Mouse (Mus musculus) liver, embryonic 11.5 days (tissue): ENCODE data around the gene Cmtm4. TPM values are rescaled to one million over a fixed set of nuclear protein-coding genes. Genes with fewer than 3 reads are reported as not detected.
A peak's percentile ranks its signal among the peaks of the same experiment; 100 is the strongest.

Source experiments
- ATAC-seq: fragments of 200-750 bp; cut with Nextera tagmentation; replicated peaks from 2 replicates; pipeline ENCODE4 v1.8.0; 2017; ENCODE audit warnings: moderate number of reproducible peaks, mild to moderate bottlenecking, moderate TSS enrichment, moderate library complexity; ENCODE audit not compliant: low FRiP score
- DNase-seq: peaks from one replicate; pipeline ENCODE4 v3.0.0-alpha.2; 2017; ENCODE audit warnings: low spot score
- H3K27ac ChIP-seq: fragments of 300-500 bp; sonication (generic); 2 replicates; pipeline ENCODE4 v1.5.1; 2014; ENCODE audit warnings: mild to moderate bottlenecking, low read depth, low read length, control low read depth
- H3K27me3 ChIP-seq: fragments of 300-500 bp; sonication (generic); replicated peaks from 2 replicates; pipeline ENCODE4 v1.6.1; 2014; ENCODE audit warnings: low read length, mixed read lengths; ENCODE audit not compliant: control insufficient read depth, insufficient read depth
- H3K36me3 ChIP-seq: fragments of 300-500 bp; sonication (generic); 2 replicates; pipeline ENCODE4 v1.6.1; 2014; ENCODE audit warnings: mild to moderate bottlenecking, low read length, moderate library complexity, mixed read lengths; ENCODE audit not compliant: control insufficient read depth, insufficient read depth
- H3K4me1 ChIP-seq: fragments of 300-500 bp; sonication (generic); replicated peaks from 2 replicates; pipeline ENCODE4 v1.6.1; 2014; ENCODE audit warnings: low read length, mixed read lengths; ENCODE audit not compliant: control insufficient read depth, insufficient read depth
- H3K4me2 ChIP-seq: fragments of 300-500 bp; sonication (generic); 2 replicates; pipeline ENCODE4 v1.6.1; 2014; ENCODE audit warnings: mild to moderate bottlenecking, control low read depth, moderate library complexity
- H3K4me3 ChIP-seq: fragments of 300-500 bp; sonication (generic); 2 replicates; pipeline ENCODE4 v1.5.1; 2014; ENCODE audit warnings: low read depth, low read length, control low read depth
- H3K9ac ChIP-seq: fragments of 300-500 bp; sonication (generic); 2 replicates; pipeline ENCODE4 v1.6.1; 2014; ENCODE audit warnings: low read depth, low read length, control low read depth
- H3K9me3 ChIP-seq: fragments of 300-500 bp; sonication (generic); 2 replicates; pipeline ENCODE4 v1.6.1; 2016; ENCODE audit warnings: low read length, inconsistent platforms, mixed read lengths; ENCODE audit not compliant: control insufficient read depth
- WGBS: fragments of 180-500 bp; shearing (Covaris S2); extraction: QIAGEN DNeasy Blood & Tissue Kit; methylation state at CpG from one replicate; pipeline ENCODE4 v1.1.7; 2014; 5-methylcytosine and 5-hydroxymethylcytosine counted together
- polyA plus RNA-seq: library from polyadenylated mRNA; unstranded; fragments of >200 nt; fragmentation: Nextera tagmentation; extraction: Ambion mirVana; gene quantifications from 2 replicates; pipeline ENCODE4 v1.2.1, GENCODE M21; 2014

The Cmtm4 gene
- polyA plus RNA-seq, 1 experiment from 2014 or later, result 1.3 TPM

- H3K9me3 ChIP-seq, result no peaks in the 10 kb centered on the region
- no peak overlapping the region for H3K4me2 ChIP-seq
- no peak overlapping the region for H3K27ac ChIP-seq
- WGBS, result 47% methylated on average over 5 of the region's 5 CpGs
- H3K4me1 ChIP-seq, result peaks cover 7% of the 10 kb centered on the region
- ATAC-seq (no peak), DNase-seq (no peak)
- H3K9ac ChIP-seq, result no peak overlapping the region
- no peaks in the 10 kb centered on the region for H3K27me3 ChIP-seq
- H3K36me3 ChIP-seq, result no peaks in the 10 kb centered on the region; the same call in 1 of the 2 replicates
- H3K4me3 ChIP-seq, result no peak overlapping the region
These were observed 53.2 kb downstream of the Cmtm4 start for GRCm38 (mm10) chr8:104342426-104342825.

- Histone ChIP-seq H3K4me1 (peaks cover 7% of the 10 kb centered on the region), H3K9me3 (no peaks in the 10 kb centered on the region), H3K9ac (no peak overlapping the region), H3K4me3 (peak overlapping the region; percentile 67), H3K27me3 (no peaks in the 10 kb centered on the region), H3K27ac (no peak overlapping the region; the same call in 1 of the 2 replicates), H3K36me3 (no peaks in the 10 kb centered on the region; the same call in 1 of the 2 replicates), H3K4me2 (peak overlapping the region; percentile 71)
- ATAC-seq (no peak), DNase-seq (no peak)
- 39% methylated on average over 6 of the region's 6 CpGs for WGBS
These were observed 53.9 kb downstream of the Cmtm4 start for GRCm38 (mm10) chr8:104341678-104342077.

- Histone ChIP-seq H3K27ac (peak overlapping the region; percentile 77), H3K4me1 (peaks cover 7% of the 10 kb centered on the region), H3K36me3 (no peaks in the 10 kb centered on the region; the same call in 1 of the 2 replicates), H3K9me3 (no peaks in the 10 kb centered on the region), H3K4me3 (peak overlapping the region; percentile 67), H3K27me3 (no peaks in the 10 kb centered on the region), H3K9ac (peak overlapping the region; percentile 80), H3K4me2 (peak overlapping the region; percentile 71)
- WGBS, result 0% methylated on average over 24 of the region's 24 CpGs
- DNase-seq (peak; percentile 74), ATAC-seq (peak; percentile 65)
These were observed 54.5 kb downstream of the Cmtm4 start for GRCm38 (mm10) chr8:104341106-104341561.

GRCm38 (mm10) chr8:104340233-104341105, 55.1 kb downstream of the Cmtm4 start:
- H3K27ac ChIP-seq, result peak overlapping the region; percentile 77
- peak overlapping the region; percentile 71 for H3K4me2 ChIP-seq
- no peaks in the 10 kb centered on the region for H3K36me3 ChIP-seq
- ATAC-seq (peak; percentile 70), DNase-seq (peak; percentile 84)
- H3K9ac ChIP-seq, result peak overlapping the region; percentile 80
- H3K4me3 ChIP-seq, result peak overlapping the region; percentile 67
- H3K4me1 ChIP-seq, result peaks cover 7% of the 10 kb centered on the region
- whole genome bisulfite sequencing, result under 1% methylated on average over 54 of the region's 54 CpGs
- H3K27me3 ChIP-seq, result no peaks in the 10 kb centered on the region
- no peaks in the 10 kb centered on the region for H3K9me3 ChIP-seq

- WGBS, result 4% methylated on average over 6 of the region's 6 CpGs
- no peaks in the 10 kb centered on the region for H3K27me3 ChIP-seq
- no peaks in the 10 kb centered on the region for H3K9me3 ChIP-seq
- H3K4me1 ChIP-seq, result peaks cover 7% of the 10 kb centered on the region
- H3K4me3 ChIP-seq, result peak overlapping the region; percentile 67
- ATAC-seq (no peak), DNase-seq (no peak)
- H3K27ac ChIP-seq, result peak overlapping the region; percentile 21; the same call in 1 of the 2 replicates
- H3K4me2 ChIP-seq, result peak overlapping the region; percentile 71
- H3K36me3 ChIP-seq, result no peaks in the 10 kb centered on the region
- H3K9ac ChIP-seq, result peak overlapping the region; percentile 80
These were observed 55.7 kb downstream of the Cmtm4 start for GRCm38 (mm10) chr8:104339983-104340232.

- peak within 1 kb of the TSS; percentile 80 for H3K9ac ChIP-seq
- H3K27me3 ChIP-seq, result no peaks in the 10 kb centered on the region
- peaks cover 7% of the 10 kb centered on the region for H3K4me1 ChIP-seq
- H3K36me3 ChIP-seq, result no peaks in the 10 kb centered on the region
- ATAC-seq, result no peak
- peak within 1 kb of the TSS; percentile 21; the same call in 1 of the 2 replicates for H3K27ac ChIP-seq
- no peaks in the 10 kb centered on the region for H3K9me3 ChIP-seq
- WGBS, result 21% methylated on average over 18 of the region's 18 CpGs
- DNase-seq, result peak; percentile 33
- peak within 1 kb of the TSS; percentile 67 for H3K4me3 ChIP-seq
- H3K4me2 ChIP-seq, result peak within 1 kb of the TSS; percentile 71
These were observed 56.2 kb downstream of the Cmtm4 start, which contains the start of gene Cmtm3 for GRCm38 (mm10) chr8:104339229-104339982. TSS of gene Cmtm3 (plus strand) at chr8:104339410.

GRCm38 (mm10) chr8:104337890-104338289, 57.7 kb downstream of the Cmtm4 start:
- WGBS, result 43% methylated on average over 3 of the region's 3 CpGs
- Histone ChIP-seq H3K27ac (no peak overlapping the region), H3K9ac (no peak overlapping the region), H3K4me2 (no peak overlapping the region), H3K4me1 (peaks cover 11% of the 10 kb centered on the region), H3K27me3 (no peaks in the 10 kb centered on the region), H3K4me3 (no peak overlapping the region), H3K36me3 (no peaks in the 10 kb centered on the region), H3K9me3 (no peaks in the 10 kb centered on the region)
- ATAC-seq (no peak), DNase-seq (peak; percentile 29)

- no peak for ATAC-seq
- Histone ChIP-seq H3K27me3 (no peaks in the 10 kb centered on the region), H3K4me1 (peaks cover 11% of the 10 kb centered on the region), H3K9me3 (no peaks in the 10 kb centered on the region), H3K27ac (no peak overlapping the region), H3K9ac (no peak overlapping the region), H3K4me2 (no peak overlapping the region), H3K36me3 (no peaks in the 10 kb centered on the region), H3K4me3 (no peak overlapping the region)
- DNase-seq, result peak; percentile 21
- WGBS, result 88% methylated on average over 1 of the region's 1 CpGs
These were observed 58.8 kb downstream of the Cmtm4 start for GRCm38 (mm10) chr8:104336806-104337205.
